Mouse (Mus musculus): ENCODE data around the gene Rfxap. TPM values are rescaled to one million over a fixed set of nuclear protein-coding genes. Genes with fewer than 3 reads are reported as not detected.

Gene Rfxap
- polyA plus RNA-seq, 1 experiment from 2014 or later: 45.4 TPM

DNA sequence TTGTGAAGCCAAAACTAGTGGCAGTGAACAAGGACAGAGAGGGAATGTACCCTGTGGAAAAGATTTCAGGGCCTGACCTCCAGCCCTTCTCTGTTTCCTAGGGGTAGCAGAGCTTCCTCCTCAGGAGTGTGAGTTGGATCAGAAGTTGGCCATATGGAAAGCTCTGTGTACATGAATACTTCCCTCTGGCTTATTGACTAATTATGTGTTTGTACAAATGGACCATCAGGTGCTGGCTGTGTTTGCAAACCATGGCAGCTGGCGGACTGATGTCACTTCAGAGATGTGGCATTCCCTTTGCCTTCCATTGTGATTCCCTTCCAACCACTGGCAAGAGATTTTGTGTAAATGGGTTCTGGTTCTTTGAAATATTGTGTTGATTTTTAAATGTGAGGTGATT, 46.3 kb downstream of the Rfxap start:
- Histone ChIP-seq H3K27ac (replicated peaks; ENCODE audit: low read depth, low read length) (no peak overlapping the region), H3K36me3 (ENCODE audit: control insufficient read depth, insufficient read depth, low read length) (no peaks in the 10 kb centered on the region), H3K9ac (replicated peaks; ENCODE audit: low read length) (no peak overlapping the region), H3K4me3 (replicated peaks; ENCODE audit: low read depth, low read length) (no peak overlapping the region), H3K27me3 (ENCODE audit: control insufficient read depth, insufficient read depth, low read length) (peaks cover 5% of the 10 kb centered on the region; the same call in 1 of the 2 replicates), H3K9me3 (ENCODE audit: control insufficient read depth, low read length) (no peaks in the 10 kb centered on the region), H3K4me2 (ENCODE audit: low read length) (no peak overlapping the region), H3K4me1 (ENCODE audit: control insufficient read depth, insufficient read depth, low read length) (no peaks in the 10 kb centered on the region)
- ATAC-seq (ENCODE audit: low FRiP score, low TSS enrichment) (no peak), DNase-seq (no peak)
- 84% methylated on average over 1 of the region's 1 CpGs for WGBS

DNA sequence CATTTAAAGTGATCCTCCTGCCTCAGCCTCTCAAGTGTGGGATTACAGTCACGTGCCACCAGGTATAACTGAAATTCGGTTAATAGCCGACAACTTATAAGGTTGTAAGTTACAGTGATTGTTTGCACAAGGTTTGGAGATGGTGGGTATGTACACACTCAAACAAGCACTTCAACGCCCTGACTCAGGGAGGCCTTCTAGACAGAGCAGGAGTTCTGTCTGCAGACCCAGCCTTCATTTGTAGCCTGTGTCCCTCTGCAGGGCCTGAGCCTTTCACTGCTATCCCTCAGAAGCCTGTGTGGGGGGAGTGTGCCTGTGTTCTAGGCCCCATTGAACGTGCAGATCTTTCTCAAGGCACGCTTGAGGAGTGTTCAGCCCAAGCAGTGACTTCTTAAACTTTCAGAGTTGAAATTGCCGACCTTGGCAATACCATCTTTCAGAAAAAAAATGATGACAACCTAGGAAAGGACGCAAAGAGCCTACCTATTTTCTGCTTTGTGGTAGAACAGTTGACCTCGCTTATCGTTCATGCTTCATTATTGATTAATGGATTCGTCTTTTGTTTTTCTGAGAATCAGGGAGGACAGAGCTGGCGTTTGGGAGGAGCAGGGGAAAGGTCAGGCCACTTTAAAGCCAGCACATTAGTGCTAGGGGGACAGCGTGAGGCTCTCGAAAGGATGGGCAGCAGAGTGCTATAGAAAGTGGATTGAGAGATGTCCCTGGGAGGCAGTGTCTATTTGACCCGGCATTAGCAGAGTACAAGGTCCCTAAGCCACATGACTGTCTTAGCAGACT, 47.1 kb downstream of the Rfxap start:
- no peak overlapping the region for H3K4me2 ChIP-seq (ENCODE audit: low read length)
- DNase-seq (no peak), ATAC-seq (ENCODE audit: low FRiP score, low TSS enrichment) (no peak)
- H3K36me3 ChIP-seq (ENCODE audit: control insufficient read depth, insufficient read depth, low read length): no peaks in the 10 kb centered on the region
- no peak overlapping the region for H3K9ac ChIP-seq (replicated peaks; ENCODE audit: low read length)
- peaks cover 5% of the 10 kb centered on the region; the same call in 1 of the 2 replicates for H3K27me3 ChIP-seq (ENCODE audit: control insufficient read depth, insufficient read depth, low read length)
- peaks cover 7% of the 10 kb centered on the region; the same call in 1 of the 2 replicates for H3K4me1 ChIP-seq (ENCODE audit: control insufficient read depth, insufficient read depth, low read length)
- no peak overlapping the region for H3K27ac ChIP-seq (replicated peaks; ENCODE audit: low read depth, low read length)
- WGBS: 52% methylated on average over 15 of the region's 15 CpGs
- H3K9me3 ChIP-seq (ENCODE audit: control insufficient read depth, low read length): no peaks in the 10 kb centered on the region
- no peak overlapping the region for H3K4me3 ChIP-seq (replicated peaks; ENCODE audit: low read depth, low read length)

DNA sequence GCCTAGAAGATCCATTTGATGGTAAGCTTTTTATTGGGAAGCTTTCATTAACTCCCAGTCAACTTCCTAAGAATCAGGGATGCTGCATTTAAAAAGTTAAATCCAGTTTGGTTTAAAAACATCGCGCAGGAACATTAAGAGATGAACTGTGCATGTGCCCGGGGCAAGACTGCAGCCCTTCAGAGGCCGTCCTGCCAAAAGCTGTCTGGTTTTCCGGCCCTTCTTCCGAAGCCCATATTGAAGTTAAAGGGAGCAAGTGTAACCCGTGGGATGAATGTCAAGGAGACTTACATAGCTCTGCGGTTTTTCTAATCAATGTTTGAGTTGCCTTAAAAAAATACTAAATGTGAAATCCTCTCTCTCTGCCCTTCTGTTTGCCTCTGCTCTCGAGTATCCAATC, 48.4 kb downstream of the Rfxap start:
- Histone ChIP-seq H3K9ac (replicated peaks; ENCODE audit: low read length) (no peak overlapping the region), H3K36me3 (ENCODE audit: control insufficient read depth, insufficient read depth, low read length) (no peaks in the 10 kb centered on the region), H3K27me3 (ENCODE audit: control insufficient read depth, insufficient read depth, low read length) (peaks cover 8% of the 10 kb centered on the region; the same call in 1 of the 2 replicates), H3K4me2 (ENCODE audit: low read length) (no peak overlapping the region), H3K27ac (replicated peaks; ENCODE audit: low read depth, low read length) (no peak overlapping the region), H3K4me1 (ENCODE audit: control insufficient read depth, insufficient read depth, low read length) (peaks cover 13% of the 10 kb centered on the region; the same call in 1 of the 2 replicates), H3K9me3 (ENCODE audit: control insufficient read depth, low read length) (no peaks in the 10 kb centered on the region), H3K4me3 (replicated peaks; ENCODE audit: low read depth, low read length) (no peak overlapping the region)
- ATAC-seq (ENCODE audit: low FRiP score, low TSS enrichment) (no peak), DNase-seq (no peak)
- whole genome bisulfite sequencing: 81% methylated on average over 9 of the region's 9 CpGs

- Histone ChIP-seq H3K4me3 (replicated peaks; ENCODE audit: low read depth, low read length) (no peak overlapping the region), H3K27ac (replicated peaks; ENCODE audit: low read depth, low read length) (no peak overlapping the region), H3K9ac (replicated peaks; ENCODE audit: low read length) (no peak overlapping the region), H3K36me3 (ENCODE audit: control insufficient read depth, insufficient read depth, low read length) (no peaks in the 10 kb centered on the region), H3K4me1 (ENCODE audit: control insufficient read depth, insufficient read depth, low read length) (peaks cover 13% of the 10 kb centered on the region; the same call in 1 of the 2 replicates), H3K4me2 (ENCODE audit: low read length) (no peak overlapping the region), H3K9me3 (ENCODE audit: control insufficient read depth, low read length) (no peaks in the 10 kb centered on the region), H3K27me3 (ENCODE audit: control insufficient read depth, insufficient read depth, low read length) (peaks cover 8% of the 10 kb centered on the region; the same call in 1 of the 2 replicates)
- DNase-seq: no peak
- WGBS: 82% methylated on average over 8 of the region's 8 CpGs
- ATAC-seq (ENCODE audit: low FRiP score, low TSS enrichment): no peak
These were observed 50.1 kb downstream of the Rfxap start for GRCm38 (mm10) chr3:54757446-54757845.

GRCm38 (mm10) chr3:54756058-54756457, 51.5 kb downstream of the Rfxap start:
- Histone ChIP-seq H3K27me3 (ENCODE audit: control insufficient read depth, insufficient read depth, low read length) (peaks cover 8% of the 10 kb centered on the region; the same call in 1 of the 2 replicates), H3K27ac (replicated peaks; ENCODE audit: low read depth, low read length) (no peak overlapping the region), H3K36me3 (ENCODE audit: control insufficient read depth, insufficient read depth, low read length) (peaks cover 5% of the 10 kb centered on the region), H3K4me1 (ENCODE audit: control insufficient read depth, insufficient read depth, low read length) (peaks cover 13% of the 10 kb centered on the region; the same call in 1 of the 2 replicates), H3K9ac (replicated peaks; ENCODE audit: low read length) (peak overlapping the region; percentile 67; the same call in 1 of the 2 replicates), H3K9me3 (ENCODE audit: control insufficient read depth, low read length) (no peaks in the 10 kb centered on the region), H3K4me3 (replicated peaks; ENCODE audit: low read depth, low read length) (peak overlapping the region; percentile 57), H3K4me2 (ENCODE audit: low read length) (peak overlapping the region; percentile 100)
- DNase-seq (peak; percentile 24), ATAC-seq (ENCODE audit: low FRiP score, low TSS enrichment) (no peak)
- WGBS: 1% methylated on average over 11 of the region's 11 CpGs

- ATAC-seq (ENCODE audit: low FRiP score, low TSS enrichment) (peak; percentile 83), DNase-seq (peak; percentile 82)
- H3K9ac ChIP-seq (replicated peaks; ENCODE audit: low read length): peak within 1 kb of the TSS; percentile 67
- H3K36me3 ChIP-seq (ENCODE audit: control insufficient read depth, insufficient read depth, low read length): peaks cover 10% of the 10 kb centered on the region
- H3K27ac ChIP-seq (replicated peaks; ENCODE audit: low read depth, low read length): no peak within 1 kb of the TSS; the same call in 1 of the 2 replicates
- peak within 1 kb of the TSS; percentile 57 for H3K4me3 ChIP-seq (replicated peaks; ENCODE audit: low read depth, low read length)
- H3K27me3 ChIP-seq (ENCODE audit: control insufficient read depth, insufficient read depth, low read length): peaks cover 8% of the 10 kb centered on the region; the same call in 1 of the 2 replicates
- no peaks in the 10 kb centered on the region for H3K9me3 ChIP-seq (ENCODE audit: control insufficient read depth, low read length)
- peaks cover 13% of the 10 kb centered on the region; the same call in 1 of the 2 replicates for H3K4me1 ChIP-seq (ENCODE audit: control insufficient read depth, insufficient read depth, low read length)
- WGBS: under 1% methylated on average over 65 of the region's 66 CpGs
- H3K4me2 ChIP-seq (ENCODE audit: low read length): peak within 1 kb of the TSS; percentile 100
These were observed 52.2 kb downstream of the Rfxap start, which contains the start of gene Smad9 for GRCm38 (mm10) chr3:54755145-54756041. Gene Smad9, plus strand, starts transcription at chr3:54755582.

DNA sequence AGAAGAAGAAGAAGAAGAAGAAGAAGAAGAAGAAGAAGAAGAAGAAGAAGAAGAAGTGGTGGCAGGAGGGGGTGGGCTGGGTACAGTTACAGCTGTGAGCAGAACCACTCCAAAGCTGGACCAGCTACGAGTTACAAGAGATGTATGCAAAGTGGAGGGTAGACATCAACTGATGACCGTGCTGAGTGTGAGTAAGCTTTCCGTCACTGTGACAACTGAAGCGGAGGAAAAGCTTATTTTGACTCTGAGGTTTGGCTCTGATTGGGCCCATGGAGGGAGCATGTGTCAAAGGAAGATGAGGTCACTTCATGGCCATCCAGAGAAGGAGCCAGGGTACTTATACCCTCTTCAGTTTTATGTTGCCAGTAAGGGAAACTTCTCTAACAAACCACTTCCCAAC, 54.2 kb downstream of the Rfxap start:
- Histone ChIP-seq H3K4me2 (ENCODE audit: low read length) (no peak overlapping the region), H3K4me3 (replicated peaks; ENCODE audit: low read depth, low read length) (no peak overlapping the region), H3K9me3 (ENCODE audit: control insufficient read depth, low read length) (no peaks in the 10 kb centered on the region), H3K9ac (replicated peaks; ENCODE audit: low read length) (no peak overlapping the region), H3K27me3 (ENCODE audit: control insufficient read depth, insufficient read depth, low read length) (peaks cover 8% of the 10 kb centered on the region; the same call in 1 of the 2 replicates), H3K4me1 (ENCODE audit: control insufficient read depth, insufficient read depth, low read length) (peaks cover 13% of the 10 kb centered on the region; the same call in 1 of the 2 replicates), H3K36me3 (ENCODE audit: control insufficient read depth, insufficient read depth, low read length) (peaks cover 29% of the 10 kb centered on the region), H3K27ac (replicated peaks; ENCODE audit: low read depth, low read length) (no peak overlapping the region)
- DNase-seq (no peak), ATAC-seq (ENCODE audit: low FRiP score, low TSS enrichment) (no peak)
- WGBS: 85% methylated on average over 4 of the region's 4 CpGs
